Mouse (Mus musculus) right cerebral cortex, postnatal 10 days (tissue): Measurements from ENCODE around the gene Gm5148.
A peak's percentile ranks its signal among the peaks of the same experiment; 100 is the strongest.

Experiments used
- DNase-seq, 2 experiments: peaks; one replicate each; pipeline ENCODE4 v3.0.0; 2021; ENCODE audit warnings: low spot score in 2 of 2

The Gm5148 gene

DNA sequence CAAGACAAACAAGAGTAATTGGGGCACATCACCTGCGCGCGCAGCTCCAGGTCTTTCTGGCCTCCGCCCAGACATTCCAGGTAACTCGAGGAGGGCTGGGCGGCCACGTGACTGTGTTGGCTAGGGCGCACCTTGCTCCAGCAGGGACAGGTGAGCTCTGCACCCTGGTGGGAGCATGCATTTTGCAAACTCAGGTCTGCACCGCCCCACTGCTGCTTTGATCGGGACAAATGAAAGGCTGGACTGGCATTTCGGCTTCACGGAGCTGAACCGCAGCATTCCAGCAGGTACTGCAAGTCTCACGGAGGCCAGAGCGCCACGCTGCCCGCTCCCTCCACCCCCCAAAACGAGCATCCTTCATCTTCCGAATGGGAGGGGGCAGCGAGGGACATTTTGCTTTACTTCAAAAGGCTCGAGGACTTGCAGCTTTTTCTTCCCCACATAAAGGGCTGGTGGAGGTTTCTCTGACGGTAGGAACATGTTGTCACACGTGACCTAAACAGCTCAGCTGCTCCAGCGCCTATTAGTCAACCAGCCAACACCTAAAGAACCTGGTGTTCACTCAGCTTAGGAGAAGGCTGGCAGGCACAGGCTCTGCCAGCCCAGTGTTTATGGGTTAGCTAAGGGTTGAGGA lies at the start of gene Gm5148:
TSS of gene Gm5148 (minus strand) at position 320 of the 634 bp plus-strand sequence.
- DNase-seq, result peak; percentile 69 to 71

DNA sequence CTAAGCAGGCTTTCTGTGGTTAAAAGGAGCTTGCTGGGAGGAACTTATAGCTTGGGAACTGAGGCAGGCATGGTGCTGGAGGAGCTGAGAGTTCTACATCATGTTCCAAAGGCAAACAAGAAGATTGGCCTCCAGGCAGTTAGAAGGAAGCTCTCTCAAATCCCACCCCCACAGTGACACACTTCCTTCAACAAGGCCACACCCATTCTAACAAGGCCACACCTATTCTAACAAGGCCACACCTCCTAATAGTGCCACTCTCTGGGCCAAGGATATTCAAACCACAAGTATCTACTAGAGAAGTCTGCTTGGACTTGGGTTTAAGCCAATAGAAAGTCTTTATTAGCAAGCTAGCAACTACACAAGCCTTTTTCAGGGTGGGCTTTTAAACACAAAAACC lies 46.7 kb upstream of the Gm5148 start:
- no peak for DNase-seq

GRCm38 (mm10) chr3:37769268-37769756 lies 45.0 kb upstream of the Gm5148 start:
- DNase-seq, result peak; percentile 84 to 87

GRCm38 (mm10) chr3:37767147-37768015 lies 43.1 kb upstream of the Gm5148 start:
- DNase-seq, result no peak

- no peak for DNase-seq
Measured at GRCm38 (mm10) chr3:37766628-37767027, 42.3 kb upstream of the Gm5148 start.

DNA sequence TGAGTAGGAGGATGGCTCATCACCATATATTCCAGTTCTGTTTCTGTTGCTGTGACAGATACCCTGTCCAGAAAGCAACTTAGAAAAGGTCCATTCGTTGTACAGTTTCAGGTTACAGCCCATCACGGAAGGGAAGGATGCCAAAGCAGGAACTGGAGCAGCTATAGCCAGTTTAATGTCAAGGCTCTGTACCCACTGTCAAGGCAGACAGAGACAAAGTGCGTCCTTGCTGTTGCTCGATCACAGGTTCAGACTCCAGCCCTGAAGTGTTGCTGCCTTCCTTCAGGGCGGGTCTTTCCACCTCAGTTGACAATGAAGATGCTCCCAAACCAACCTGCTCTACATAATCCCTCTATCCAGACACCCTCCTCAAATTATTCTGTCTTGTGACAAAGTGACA lies 41.7 kb upstream of the Gm5148 start:
- DNase-seq, result no peak

GRCm38 (mm10) chr3:37765275-37765674 lies 41.0 kb upstream of the Gm5148 start:
- DNase-seq, result no peak

- DNase-seq, result no peak
Measured at GRCm38 (mm10) chr3:37762303-37762702, 38.0 kb upstream of the Gm5148 start.

DNA sequence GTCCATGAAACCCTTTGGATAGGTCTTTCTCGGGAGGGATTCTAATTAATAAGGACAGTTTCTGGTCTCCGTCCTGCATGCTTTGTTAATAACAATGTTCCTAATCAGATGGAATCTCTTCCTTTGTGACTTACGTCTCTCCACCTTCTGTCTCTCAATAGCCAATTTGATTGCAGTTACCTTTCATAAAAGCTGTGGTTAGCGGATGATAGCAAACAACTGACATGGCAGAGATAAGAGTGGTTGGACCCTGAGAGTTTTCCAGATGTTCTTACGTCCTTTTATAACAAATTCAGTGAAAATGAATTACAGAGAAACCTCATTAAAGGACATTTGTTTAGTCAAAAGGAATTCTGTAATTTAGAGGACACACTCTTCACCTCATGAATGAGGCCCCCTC lies 37.5 kb upstream of the Gm5148 start:
- no peak for DNase-seq

GRCm38 (mm10) chr3:37760866-37761265 lies 36.6 kb upstream of the Gm5148 start:
- no peak for DNase-seq

- no peak for DNase-seq
Measured at GRCm38 (mm10) chr3:37758611-37759322, 34.5 kb upstream of the Gm5148 start.

- DNase-seq, result peak in 1 of 2 experiments; percentile 47
Measured at GRCm38 (mm10) chr3:37758124-37758523, 33.8 kb upstream of the Gm5148 start.

DNA sequence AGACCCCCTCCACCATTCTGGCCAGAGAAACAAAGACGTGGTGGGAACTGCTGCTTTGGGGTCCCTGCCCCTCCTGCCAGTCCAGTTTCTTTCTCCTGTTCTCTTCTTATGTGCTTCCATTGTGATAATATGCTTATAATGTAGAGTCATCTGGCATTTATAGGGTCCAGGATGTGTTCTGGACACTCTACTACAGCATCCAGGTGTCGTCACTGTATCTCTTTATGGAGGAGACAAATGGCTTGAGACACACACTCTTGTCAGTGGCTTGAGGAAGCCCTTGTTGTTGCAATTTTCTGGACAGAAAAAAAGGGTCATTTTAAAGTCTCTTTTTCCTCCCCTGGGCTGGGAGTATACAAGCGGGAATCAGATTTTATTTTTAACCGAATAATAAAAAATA lies 33.3 kb upstream of the Gm5148 start:
- no peak for DNase-seq

GRCm38 (mm10) chr3:37756005-37756404 lies 31.7 kb upstream of the Gm5148 start:
- no peak for DNase-seq

GRCm38 (mm10) chr3:37754639-37755038 lies 30.3 kb upstream of the Gm5148 start:
- no peak for DNase-seq

- no peak for DNase-seq
Measured at GRCm38 (mm10) chr3:37753148-37753547, 28.9 kb upstream of the Gm5148 start.

GRCm38 (mm10) chr3:37748002-37748733 lies 23.9 kb upstream of the Gm5148 start:
- peak; percentile 62 to 64 for DNase-seq

- DNase-seq, result no peak
Measured at GRCm38 (mm10) chr3:37747258-37748001, 23.1 kb upstream of the Gm5148 start.

DNA sequence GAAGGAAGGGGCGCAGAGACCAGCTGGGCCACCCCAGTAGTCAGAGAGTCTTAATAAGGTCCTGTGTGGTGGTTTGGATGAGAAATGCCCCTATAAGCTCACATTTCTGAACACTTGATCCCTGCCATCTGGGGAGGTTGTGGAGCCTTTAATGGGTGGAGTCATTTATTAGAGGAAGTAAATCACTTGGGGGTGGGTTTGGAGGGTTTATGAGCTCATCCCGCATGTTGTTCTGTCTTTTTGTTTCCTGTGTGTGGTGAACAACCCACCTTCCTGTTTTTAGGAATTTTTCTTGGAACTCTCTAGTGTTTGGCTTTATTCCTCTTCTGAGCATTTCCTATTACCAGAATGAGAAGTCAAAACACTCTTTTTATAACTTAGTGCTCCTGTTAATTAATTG lies 19.8 kb upstream of the Gm5148 start:
- no peak for DNase-seq

DNA sequence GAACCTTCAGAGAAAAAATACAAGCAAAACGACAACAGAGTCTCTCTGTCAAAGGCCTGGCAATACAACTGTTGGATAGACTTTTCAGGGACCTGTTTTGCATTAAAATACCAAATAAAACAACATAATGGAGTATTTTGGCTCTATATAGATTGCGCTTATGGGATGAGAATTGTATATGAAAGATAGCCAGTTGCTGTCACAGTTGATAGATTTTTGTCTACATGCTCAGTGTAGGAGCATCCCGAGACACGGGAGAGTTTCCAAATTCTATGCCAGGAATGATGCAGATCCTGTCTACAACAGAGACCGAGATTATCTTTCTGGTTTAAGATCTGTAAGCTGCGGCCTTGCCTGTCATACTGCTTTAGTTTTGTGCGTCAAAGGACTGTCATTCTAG lies 15.7 kb upstream of the Gm5148 start:
- no peak for DNase-seq
